Mouse (Mus musculus): ENCODE results near the gene Rcn3.

DNA sequence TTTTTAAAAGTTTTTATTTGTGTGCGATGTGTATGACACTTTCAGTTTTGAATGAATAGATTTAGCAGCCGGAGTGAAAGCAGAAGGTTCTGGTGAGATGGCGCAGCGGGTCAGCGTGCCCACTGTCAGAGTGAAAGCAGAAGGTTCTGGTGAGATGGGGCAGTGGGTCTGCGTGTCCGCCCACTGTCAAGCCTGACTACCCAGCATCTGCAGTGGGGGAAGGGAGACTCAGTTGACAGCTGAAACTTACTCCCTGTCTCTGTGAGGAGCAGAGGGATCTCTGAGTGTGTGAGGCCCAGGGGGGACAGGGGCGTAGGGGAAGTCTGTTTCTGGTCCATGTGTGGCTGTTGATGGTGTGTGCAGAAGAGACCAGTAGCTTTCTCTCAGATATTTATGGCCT is 25.5 kb upstream of the Rcn3 start:
- TF ChIP-seq GATA1 (IDR thresholded peaks at IDR 0.05; ENCODE audit: low read length) = no peak
- no peak for TF ChIP-seq TAL1 (IDR thresholded peaks at IDR 0.05; ENCODE audit: low read length)

All from erythroblast, embryonic 14.5 days (primary cell).